Mouse (Mus musculus) testis, adult 2 months (tissue): Measurements from ENCODE around the gene 1600014C23Rik.

Source experiments
- CTCF ChIP-seq: fragments of 200-500 bp; IDR thresholded peaks from 2 replicates; pipeline ENCODE4 v1.5.1; 2012; ENCODE audit warnings: low read depth, mild to moderate bottlenecking, inconsistent platforms, low read length, moderate library complexity; ENCODE audit not compliant: control insufficient read depth, insufficient read depth, insufficient replicate concordance
- POLR2A ChIP-seq: fragments of 200-500 bp; IDR thresholded peaks from 2 replicates; pipeline ENCODE4 v1.6.1; 2012; ENCODE audit warnings: low read depth, mild to moderate bottlenecking, inconsistent platforms, low read length, moderate library complexity; ENCODE audit not compliant: control insufficient read depth

GRCm38 (mm10) chr17:45752678-45753077 lies 19.0 kb upstream of the 1600014C23Rik start:
- TF ChIP-seq CTCF = no peak
- TF ChIP-seq POLR2A = no peak
